Mouse (Mus musculus) midbrain, embryonic 13.5 days (tissue): Measurements from ENCODE around the gene Trub1. TPM values are rescaled to one million over a fixed set of nuclear protein-coding genes. Genes with fewer than 3 reads are reported as not detected.

Source experiments
- ATAC-seq: fragments of 200-750 bp; cut with Nextera tagmentation; 2 replicates; pipeline ENCODE4 v1.8.0; 2017; ENCODE audit warnings: mild to moderate bottlenecking, moderate TSS enrichment, moderate library complexity
- H3K27ac ChIP-seq: fragments of 300-500 bp; sonication (generic); 2 replicates; pipeline ENCODE4 v1.5.1; 2015; ENCODE audit warnings: inconsistent platforms, mild to moderate bottlenecking, moderate library complexity
- H3K27me3 ChIP-seq: fragments of 300-500 bp; sonication (generic); 2 replicates; pipeline ENCODE4 v1.6.1; 2015; ENCODE audit warnings: mild to moderate bottlenecking, inconsistent platforms
- H3K36me3 ChIP-seq: fragments of 300-500 bp; sonication (generic); 2 replicates; pipeline ENCODE4 v1.6.1; 2015; ENCODE audit warnings: mild to moderate bottlenecking, inconsistent platforms
- H3K4me1 ChIP-seq: fragments of 300-500 bp; sonication (generic); replicated peaks from 2 replicates; pipeline ENCODE4 v1.6.1; 2015; ENCODE audit warnings: inconsistent platforms
- H3K4me2 ChIP-seq: fragments of 300-500 bp; sonication (generic); replicated peaks from 2 replicates; pipeline ENCODE4 v1.6.1; 2015; ENCODE audit warnings: moderate library complexity, mild to moderate bottlenecking, inconsistent platforms
- H3K4me3 ChIP-seq: fragments of 300-500 bp; sonication (generic); replicated peaks from 2 replicates; pipeline ENCODE4 v1.5.1; 2015; ENCODE audit warnings: mild to moderate bottlenecking, inconsistent platforms
- H3K9ac ChIP-seq: fragments of 300-500 bp; sonication (generic); replicated peaks from 2 replicates; pipeline ENCODE4 v1.6.1; 2015; ENCODE audit warnings: mild to moderate bottlenecking, inconsistent platforms
- H3K9me3 ChIP-seq: fragments of 300-500 bp; sonication (generic); 2 replicates; pipeline ENCODE4 v1.6.1; 2016; ENCODE audit warnings: mild to moderate bottlenecking, inconsistent platforms
- WGBS: fragments of 180-500 bp; shearing (Covaris S2); methylation state at CpG from one replicate; pipeline ENCODE4 v1.1.7; 2015; 5-methylcytosine and 5-hydroxymethylcytosine counted together
- polyA plus RNA-seq: library from polyadenylated mRNA; unstranded; fragments of >200 nt; fragmentation: Nextera tagmentation; extraction: Ambion mirVana; gene quantifications from 2 replicates; pipeline ENCODE4 v1.2.1, GENCODE M21; 2015

Trub1 gene
- polyA plus RNA-seq, 1 experiment from 2014 or later: 15.1 TPM

DNA sequence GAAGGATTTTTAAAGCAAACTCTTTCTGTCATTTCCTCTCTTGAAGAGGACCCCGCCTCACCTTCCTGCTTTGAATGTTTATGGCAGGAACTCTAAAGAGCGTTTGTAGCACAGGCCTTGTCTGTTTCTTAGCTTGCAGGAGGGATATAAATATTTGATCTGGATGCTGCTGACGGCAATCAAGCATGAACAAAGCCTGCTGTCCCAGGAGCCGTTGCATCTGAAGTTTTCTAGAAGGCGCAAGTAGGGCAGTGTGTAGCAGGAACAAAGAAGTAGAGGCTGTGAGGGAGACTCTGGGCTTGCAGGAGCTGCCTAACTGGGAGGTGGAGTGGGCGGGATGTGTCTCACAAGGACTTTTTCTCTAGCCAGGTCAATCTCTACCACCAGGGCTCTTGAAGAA is 50.4 kb downstream of the Trub1 start:
- Histone ChIP-seq H3K36me3 (no peaks in the 10 kb centered on the region), H3K4me2 (no peak overlapping the region), H3K27ac (peak overlapping the region; percentile 62), H3K4me3 (no peak overlapping the region), H3K27me3 (no peaks in the 10 kb centered on the region), H3K9ac (no peak overlapping the region), H3K9me3 (no peaks in the 10 kb centered on the region), H3K4me1 (peaks cover 23% of the 10 kb centered on the region)
- 62% methylated on average over 6 of the region's 6 CpGs for WGBS
- ATAC-seq: 0 out of 2 replicates have a peak, but pooled peaks have one; percentile 20

DNA sequence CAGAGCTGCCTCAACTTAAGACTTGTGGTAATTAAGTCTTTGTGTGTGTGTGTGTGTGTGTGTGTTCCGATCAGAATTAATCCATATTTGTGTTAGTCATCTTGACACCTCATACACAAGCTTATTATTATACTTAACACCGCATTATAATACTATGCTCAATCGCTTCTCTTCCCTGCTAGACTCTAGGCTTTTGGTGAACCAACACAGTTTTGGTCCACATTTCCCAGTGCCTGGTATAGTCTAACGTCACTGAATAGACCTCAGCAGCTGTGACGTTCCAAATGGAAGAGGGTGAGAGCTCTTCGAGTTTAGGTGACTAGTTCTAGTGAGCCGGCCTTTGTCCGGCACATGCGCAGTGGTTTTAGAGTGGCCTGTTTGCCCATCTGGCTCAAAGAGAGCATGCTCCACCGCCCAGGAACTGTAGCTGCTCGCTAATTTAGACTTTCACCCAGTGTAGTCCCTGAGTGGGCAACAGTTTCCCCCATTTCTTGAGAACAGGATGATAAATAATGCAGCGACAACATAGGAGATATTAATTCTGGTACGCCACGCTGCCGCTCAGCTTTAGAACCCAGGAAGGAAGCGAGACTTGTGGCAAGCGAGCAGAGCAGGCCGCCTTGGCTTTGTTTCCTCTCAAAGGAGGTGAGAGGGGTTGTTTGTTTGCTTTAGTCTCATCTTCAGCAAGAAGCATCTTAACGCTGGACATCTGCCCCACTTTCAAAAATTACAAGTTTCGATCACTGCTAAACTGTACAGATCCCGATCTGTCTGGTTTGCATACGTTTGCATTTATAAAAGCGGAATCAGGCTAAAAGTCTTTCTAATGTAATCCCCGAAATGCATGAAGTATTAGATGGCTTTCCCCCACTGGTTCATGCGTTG is 52.6 kb downstream of the Trub1 start:
- H3K9me3 ChIP-seq: no peaks in the 10 kb centered on the region
- WGBS: 54% methylated on average over 25 of the region's 25 CpGs
- H3K27me3 ChIP-seq: no peaks in the 10 kb centered on the region
- no peak overlapping the region for H3K4me3 ChIP-seq
- H3K4me2 ChIP-seq: peak overlapping the region; percentile 33
- no peaks in the 10 kb centered on the region for H3K36me3 ChIP-seq
- no peak overlapping the region for H3K9ac ChIP-seq
- peak overlapping the region; percentile 44; the same call in 1 of the 2 replicates for H3K27ac ChIP-seq
- peak; percentile 40; the same call in 1 of the 2 replicates for ATAC-seq
- H3K4me1 ChIP-seq: peaks cover 26% of the 10 kb centered on the region

DNA sequence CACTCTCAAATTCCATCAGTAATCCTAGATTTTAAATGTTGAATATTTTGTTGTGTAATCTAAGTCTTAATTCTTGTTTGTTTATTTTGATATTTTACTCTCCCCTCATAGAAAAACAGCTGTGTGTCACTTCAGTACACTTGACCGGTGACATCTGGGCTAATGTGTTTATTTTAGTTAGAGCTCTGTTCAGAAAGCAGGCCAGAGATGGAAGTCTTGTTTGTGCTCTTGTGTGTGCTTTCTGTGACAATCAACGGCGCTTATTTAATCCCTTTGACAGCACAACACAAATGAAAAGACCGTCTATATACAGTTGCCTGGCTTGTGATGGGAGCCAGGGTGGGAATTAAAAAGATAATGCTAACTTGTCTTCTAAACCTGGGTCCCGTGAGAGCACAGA is 53.9 kb downstream of the Trub1 start:
- H3K27me3 ChIP-seq: no peaks in the 10 kb centered on the region
- no peak overlapping the region for H3K9ac ChIP-seq
- H3K27ac ChIP-seq: no peak overlapping the region
- 42% methylated on average over 5 of the region's 5 CpGs for WGBS
- H3K4me3 ChIP-seq: no peak overlapping the region
- peaks cover 26% of the 10 kb centered on the region for H3K4me1 ChIP-seq
- no peak overlapping the region for H3K4me2 ChIP-seq
- no peaks in the 10 kb centered on the region for H3K9me3 ChIP-seq
- no peaks in the 10 kb centered on the region for H3K36me3 ChIP-seq
- no peak for ATAC-seq

DNA sequence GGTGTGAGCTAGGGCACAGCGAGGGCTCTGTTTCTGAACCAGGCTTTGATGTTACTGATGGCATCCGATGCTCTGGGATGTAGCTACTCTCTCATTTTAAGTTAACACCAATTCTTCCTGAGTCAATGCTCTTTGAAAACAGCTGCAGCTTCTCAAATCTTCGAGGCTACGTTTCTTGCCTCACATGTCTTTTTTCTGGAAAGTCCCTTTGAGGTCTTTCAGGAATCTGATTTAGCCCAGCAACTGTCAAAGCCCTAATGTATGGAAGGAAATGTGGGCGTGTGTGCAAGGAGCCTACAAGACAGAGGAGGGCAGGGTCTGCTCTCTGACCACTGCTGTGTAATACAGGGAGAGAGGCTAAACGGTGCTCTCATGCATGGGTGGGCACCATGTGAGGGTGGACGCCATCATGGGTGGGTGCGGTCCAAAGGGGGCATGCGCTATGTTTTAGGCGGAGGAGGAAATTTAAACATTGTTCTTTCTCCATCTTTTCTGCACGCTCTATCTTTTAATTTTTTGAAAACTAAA is 55.6 kb downstream of the Trub1 start:
- H3K27me3 ChIP-seq: no peaks in the 10 kb centered on the region
- H3K4me1 ChIP-seq: peaks cover 24% of the 10 kb centered on the region
- WGBS: 87% methylated on average over 11 of the region's 11 CpGs
- H3K9me3 ChIP-seq: no peaks in the 10 kb centered on the region
- H3K36me3 ChIP-seq: no peaks in the 10 kb centered on the region
- no peak overlapping the region for H3K27ac ChIP-seq
- H3K9ac ChIP-seq: no peak overlapping the region
- H3K4me3 ChIP-seq: no peak overlapping the region
- H3K4me2 ChIP-seq: no peak overlapping the region
- ATAC-seq: no peak

DNA sequence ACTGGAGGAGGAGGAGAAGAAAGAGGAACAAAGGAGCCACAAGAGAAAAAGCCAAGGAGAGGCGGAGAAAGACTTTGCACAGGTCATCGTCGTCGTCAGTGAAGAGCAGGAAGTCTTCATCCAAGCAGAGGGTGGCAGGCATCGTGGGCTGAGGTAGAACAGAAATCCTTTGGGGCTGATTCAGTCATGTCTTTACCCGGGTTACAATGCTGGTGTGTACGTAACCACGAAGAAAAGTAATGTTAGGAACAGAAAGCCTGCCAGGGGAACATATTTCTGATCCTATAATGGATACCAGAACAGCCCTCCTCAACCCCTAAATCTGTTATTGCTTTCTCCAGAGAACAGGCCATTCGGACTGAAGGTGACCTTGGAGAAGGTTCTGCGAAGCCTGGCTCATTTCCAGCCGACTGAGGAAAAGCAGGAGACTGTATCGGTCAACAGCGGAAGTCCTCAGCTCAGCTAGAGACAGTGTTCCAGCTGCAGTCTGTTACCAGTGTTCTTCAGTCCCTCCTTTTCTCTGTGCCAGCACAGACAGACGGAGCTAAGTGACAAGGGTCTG is 57.1 kb downstream of the Trub1 start:
- H3K9ac ChIP-seq: no peak overlapping the region
- WGBS: 79% methylated on average over 14 of the region's 14 CpGs
- H3K27me3 ChIP-seq: no peaks in the 10 kb centered on the region
- peaks cover 21% of the 10 kb centered on the region for H3K4me1 ChIP-seq
- H3K27ac ChIP-seq: no peak overlapping the region
- H3K4me3 ChIP-seq: no peak overlapping the region
- H3K9me3 ChIP-seq: no peaks in the 10 kb centered on the region
- ATAC-seq: no peak
- H3K4me2 ChIP-seq: no peak overlapping the region
- no peaks in the 10 kb centered on the region for H3K36me3 ChIP-seq

DNA sequence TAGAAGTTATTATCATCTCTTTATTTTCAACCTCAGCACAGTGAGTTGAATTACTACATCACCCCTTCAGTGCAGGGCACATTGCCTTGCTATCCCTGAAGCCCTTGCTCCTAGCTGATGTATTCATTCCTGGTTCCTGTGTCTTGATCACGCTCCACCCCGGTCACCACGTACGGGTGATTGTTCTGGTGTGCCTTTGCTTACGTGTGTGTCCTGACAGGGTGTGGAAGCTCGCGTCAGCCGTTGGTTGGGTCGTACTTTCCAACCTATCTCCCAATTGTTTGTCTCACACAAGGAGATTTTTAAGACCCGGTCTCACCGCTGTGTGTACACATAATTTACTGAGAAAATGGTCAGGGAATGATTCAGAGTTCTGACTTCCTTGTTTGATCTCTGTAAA is 58.1 kb downstream of the Trub1 start:
- Histone ChIP-seq H3K4me2 (no peak overlapping the region), H3K36me3 (no peaks in the 10 kb centered on the region), H3K4me1 (peaks cover 12% of the 10 kb centered on the region), H3K27ac (no peak overlapping the region), H3K27me3 (no peaks in the 10 kb centered on the region), H3K9me3 (no peaks in the 10 kb centered on the region), H3K4me3 (no peak overlapping the region), H3K9ac (no peak overlapping the region)
- no peak for ATAC-seq
- 93% methylated on average over 11 of the region's 11 CpGs for WGBS

DNA sequence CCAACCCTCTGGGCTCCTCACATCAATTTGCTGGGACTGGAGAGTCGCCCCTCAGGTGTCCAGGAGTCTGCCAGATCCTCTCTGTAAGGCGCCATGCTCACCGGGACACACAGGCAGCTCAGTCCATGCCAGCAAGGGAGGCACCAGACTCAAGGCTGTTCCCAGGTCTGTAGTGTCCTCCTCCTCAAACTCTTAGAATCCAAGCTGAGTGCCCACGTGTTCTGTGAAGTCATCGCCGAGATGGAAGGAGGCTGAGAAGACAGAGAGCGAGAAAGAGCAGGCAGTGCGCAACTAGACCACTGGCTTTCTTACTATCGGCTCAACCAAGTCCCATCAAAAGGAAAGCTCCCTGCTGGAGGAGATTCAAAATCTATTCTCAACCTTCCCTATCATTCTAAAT is 60.4 kb downstream of the Trub1 start:
- Histone ChIP-seq H3K27ac (no peak overlapping the region), H3K4me1 (peaks cover 3% of the 10 kb centered on the region; the same call in 1 of the 2 replicates), H3K9me3 (no peaks in the 10 kb centered on the region), H3K27me3 (no peaks in the 10 kb centered on the region), H3K9ac (no peak overlapping the region), H3K36me3 (no peaks in the 10 kb centered on the region), H3K4me2 (no peak overlapping the region), H3K4me3 (no peak overlapping the region)
- WGBS: 84% methylated on average over 9 of the region's 9 CpGs
- ATAC-seq: no peak

DNA sequence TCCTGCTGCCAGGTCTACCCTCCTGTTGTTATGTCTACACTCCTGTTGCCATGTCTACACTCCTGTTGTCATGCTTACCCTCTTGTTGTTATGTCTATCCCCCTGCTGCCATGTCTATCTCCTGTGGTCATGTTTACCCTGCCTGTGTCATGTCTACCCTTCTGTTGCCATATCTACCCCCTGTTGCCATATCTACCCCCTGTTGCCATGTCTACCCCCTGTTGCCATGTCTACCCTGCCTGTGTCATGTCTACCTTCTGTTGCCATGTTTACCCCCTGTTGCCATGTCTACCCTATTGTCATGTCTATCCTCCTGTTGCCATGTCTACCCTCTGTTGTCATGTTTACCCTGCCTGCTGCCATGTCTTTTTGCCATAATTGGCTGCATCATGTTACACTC is 69.0 kb downstream of the Trub1 start:
- Histone ChIP-seq H3K9me3 (no peaks in the 10 kb centered on the region), H3K9ac (no peak overlapping the region), H3K4me3 (no peak overlapping the region), H3K4me1 (no peaks in the 10 kb centered on the region), H3K4me2 (no peak overlapping the region), H3K27me3 (no peaks in the 10 kb centered on the region), H3K36me3 (no peaks in the 10 kb centered on the region), H3K27ac (no peak overlapping the region)
- no peak for ATAC-seq

DNA sequence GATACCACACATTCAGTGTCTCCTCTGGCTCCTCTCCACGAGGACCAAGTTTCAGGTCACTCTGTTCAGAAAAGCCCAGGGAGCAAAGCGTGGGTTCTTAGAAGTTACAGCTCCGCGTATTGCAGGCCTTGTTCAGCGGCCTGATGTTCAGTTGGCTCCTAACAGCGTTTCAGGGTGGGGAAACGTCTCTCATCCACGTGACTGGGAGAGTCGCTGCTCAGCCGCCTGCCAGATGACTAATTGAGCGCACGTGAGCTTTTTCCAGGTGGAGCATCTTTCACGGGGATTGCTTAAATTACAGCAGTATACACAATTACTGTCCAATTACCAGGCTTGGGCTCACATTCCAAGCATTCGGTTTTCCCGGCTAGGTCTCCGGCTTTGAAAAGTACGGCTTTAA is 70.7 kb downstream of the Trub1 start:
- H3K36me3 ChIP-seq: no peaks in the 10 kb centered on the region
- no peaks in the 10 kb centered on the region for H3K4me1 ChIP-seq
- H3K27me3 ChIP-seq: no peaks in the 10 kb centered on the region
- WGBS: 76% methylated on average over 17 of the region's 17 CpGs
- no peak for ATAC-seq
- H3K4me2 ChIP-seq: no peak overlapping the region
- H3K9ac ChIP-seq: no peak overlapping the region
- H3K9me3 ChIP-seq: no peaks in the 10 kb centered on the region
- no peak overlapping the region for H3K27ac ChIP-seq
- H3K4me3 ChIP-seq: no peak overlapping the region

DNA sequence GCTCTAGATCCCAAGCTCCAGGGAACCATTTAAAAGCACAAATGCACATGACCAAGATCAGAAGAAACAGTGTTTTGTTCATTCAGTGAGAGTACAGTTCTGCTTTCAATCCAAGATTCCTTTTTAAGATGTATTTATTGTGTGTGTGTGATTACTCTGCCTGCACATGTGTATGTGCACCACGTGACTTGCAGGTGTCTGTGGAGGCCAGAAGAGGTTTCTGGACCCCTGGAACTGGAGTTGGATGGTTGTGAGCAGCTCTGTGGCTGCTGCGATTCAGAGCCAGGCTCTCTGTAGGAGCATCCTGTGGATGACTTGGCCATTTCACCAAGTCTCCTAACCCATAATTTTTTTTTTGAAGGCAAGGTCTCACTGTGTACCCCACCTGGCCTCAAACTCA is 73.0 kb downstream of the Trub1 start:
- ATAC-seq: no peak
- Histone ChIP-seq H3K4me1 (no peaks in the 10 kb centered on the region), H3K27me3 (no peaks in the 10 kb centered on the region), H3K27ac (no peak overlapping the region), H3K36me3 (no peaks in the 10 kb centered on the region), H3K9me3 (no peaks in the 10 kb centered on the region), H3K4me2 (no peak overlapping the region), H3K4me3 (no peak overlapping the region), H3K9ac (no peak overlapping the region)
- 80% methylated on average over 2 of the region's 2 CpGs for WGBS

DNA sequence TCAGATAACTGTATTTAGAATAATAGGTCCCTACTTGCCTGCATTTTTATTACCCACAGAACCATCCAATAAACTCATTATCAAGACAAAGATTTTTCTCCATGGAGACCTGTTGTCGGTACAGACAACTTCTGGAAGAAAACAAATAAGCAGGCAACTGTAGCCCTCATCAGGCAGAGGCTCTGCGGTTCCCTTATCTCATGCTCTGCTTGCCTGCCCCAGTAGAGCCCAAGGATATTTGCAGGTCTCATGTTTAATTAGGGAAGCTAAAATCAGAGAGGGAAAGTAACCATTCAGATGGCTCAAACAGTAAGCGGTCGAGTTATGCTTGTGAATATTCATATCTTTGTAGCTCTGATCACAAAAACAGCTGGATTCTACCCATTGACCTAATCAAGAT is 77.5 kb downstream of the Trub1 start:
- no peaks in the 10 kb centered on the region for H3K9me3 ChIP-seq
- no peak overlapping the region for H3K4me2 ChIP-seq
- H3K27me3 ChIP-seq: no peaks in the 10 kb centered on the region
- 91% methylated on average over 4 of the region's 4 CpGs for WGBS
- no peak overlapping the region for H3K27ac ChIP-seq
- H3K4me3 ChIP-seq: no peak overlapping the region
- H3K4me1 ChIP-seq: peaks cover 2% of the 10 kb centered on the region; the same call in 1 of the 2 replicates
- no peak for ATAC-seq
- H3K9ac ChIP-seq: no peak overlapping the region
- no peaks in the 10 kb centered on the region for H3K36me3 ChIP-seq

DNA sequence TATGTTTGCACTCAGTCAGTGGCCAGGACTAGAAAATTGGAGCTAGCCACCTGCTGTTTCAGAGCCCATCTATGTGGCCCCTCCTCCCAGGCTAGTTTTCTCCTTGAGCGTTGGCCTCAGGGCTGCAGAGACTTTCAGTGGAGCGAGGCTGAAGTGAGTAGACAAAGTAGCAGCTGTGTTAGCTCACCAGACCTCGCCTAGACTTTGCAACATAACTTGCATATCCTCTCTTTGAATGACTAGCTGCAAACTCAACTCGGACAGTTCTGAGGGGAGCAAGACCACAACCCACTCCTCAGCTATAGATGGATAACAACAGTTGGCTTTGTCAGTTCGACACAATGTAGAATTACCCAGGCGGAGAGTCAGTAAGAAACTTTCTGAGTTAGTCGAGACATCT is 81.5 kb downstream of the Trub1 start:
- H3K27ac ChIP-seq: no peak overlapping the region
- H3K4me1 ChIP-seq: peaks cover 31% of the 10 kb centered on the region
- no peaks in the 10 kb centered on the region for H3K9me3 ChIP-seq
- no peak for ATAC-seq
- WGBS: 70% methylated on average over 7 of the region's 7 CpGs
- no peak overlapping the region for H3K4me3 ChIP-seq
- no peaks in the 10 kb centered on the region for H3K27me3 ChIP-seq
- no peak overlapping the region for H3K4me2 ChIP-seq
- H3K9ac ChIP-seq: no peak overlapping the region
- H3K36me3 ChIP-seq: no peaks in the 10 kb centered on the region
